Mouse (Mus musculus) CD8-positive naive resting alpha-beta T cell, adult 2 months (primary cell): ENCODE data around the gene Obp2b.
"Not testable (repeated sequence)": the region's sequence is repeated elsewhere in the genome, so short reads cannot be mapped to it uniquely, and the experiment has no call there.

ENCODE experiments used
- DNase-seq, 2 experiments: peaks; one replicate each; pipeline ENCODE4 v3.0.0; 2022; ENCODE audit warnings: low read depth in 2 of 2, low spot score in 2 of 2

Gene Obp2b

GRCm38 (mm10) chr2:25736709-25737108, at the start of gene Obp2b:
Gene Obp2b (plus strand): TSS chr2:25737009.
- DNase-seq, result not testable (repeated sequence)

GRCm38 (mm10) chr2:25694605-25695004, 42.2 kb upstream of the Obp2b start:
- DNase-seq, result peak; percentile 25 to 54

- no peak for DNase-seq
Measured at GRCm38 (mm10) chr2:25696951-25697350, 39.9 kb upstream of the Obp2b start.

GRCm38 (mm10) chr2:25698696-25699095, 38.1 kb upstream of the Obp2b start:
- DNase-seq, result no peak

- not testable (repeated sequence) for DNase-seq
Measured at GRCm38 (mm10) chr2:25699743-25700142, 37.1 kb upstream of the Obp2b start, which contains the start of gene Obp2a. Gene Obp2a (plus strand): TSS chr2:25700043.

- no peak for DNase-seq
Measured at GRCm38 (mm10) chr2:25701001-25701400, 35.8 kb upstream of the Obp2b start.

GRCm38 (mm10) chr2:25703706-25704105, 33.1 kb upstream of the Obp2b start:
- DNase-seq, result no peak

- DNase-seq, result peak; percentile 53 to 70
Measured at GRCm38 (mm10) chr2:25706643-25707481, 29.9 kb upstream of the Obp2b start, which contains the start of gene Bmyc. Gene Bmyc (plus strand): TSS chr2:25706739.

- DNase-seq, result no peak
Measured at GRCm38 (mm10) chr2:25708121-25708520, 28.7 kb upstream of the Obp2b start.

- DNase-seq, result not testable (repeated sequence)
Measured at GRCm38 (mm10) chr2:25709056-25709455, 27.8 kb upstream of the Obp2b start.

- not testable (repeated sequence) for DNase-seq
Measured at GRCm38 (mm10) chr2:25709791-25710190, 27.0 kb upstream of the Obp2b start.

GRCm38 (mm10) chr2:25711641-25712040, 25.2 kb upstream of the Obp2b start:
- DNase-seq, result not testable (repeated sequence)

GRCm38 (mm10) chr2:25717222-25717621, 19.6 kb upstream of the Obp2b start:
- DNase-seq, result no peak

- no peak for DNase-seq
Measured at GRCm38 (mm10) chr2:25733199-25733930, 3.4 kb upstream of the Obp2b start.

- no peak for DNase-seq
Measured at GRCm38 (mm10) chr2:25741671-25742070, 4.9 kb downstream of the Obp2b start.

- no peak for DNase-seq
Measured at GRCm38 (mm10) chr2:25754201-25754600, 17.4 kb downstream of the Obp2b start.

GRCm38 (mm10) chr2:25758064-25758625, 21.3 kb downstream of the Obp2b start:
- no peak for DNase-seq

GRCm38 (mm10) chr2:25765269-25765668, 28.5 kb downstream of the Obp2b start, which contains the start of gene Lcn3:
Gene Lcn3 (plus strand): TSS chr2:25765569.
- DNase-seq, result no peak

- DNase-seq, result no peak
Measured at GRCm38 (mm10) chr2:25767764-25768163, 31.0 kb downstream of the Obp2b start.

- no peak for DNase-seq
Measured at GRCm38 (mm10) chr2:25773507-25773906, 36.7 kb downstream of the Obp2b start.

GRCm38 (mm10) chr2:25774640-25775039, 37.8 kb downstream of the Obp2b start:
- DNase-seq, result no peak

GRCm38 (mm10) chr2:25775991-25776390, 39.2 kb downstream of the Obp2b start:
- DNase-seq, result no peak
